Mouse (Mus musculus): ENCODE measurements around the gene Actr6. TPM values are rescaled to one million over a fixed set of nuclear protein-coding genes. Genes with fewer than 3 reads are reported as not detected.

Actr6 gene
- total RNA-seq (2023), result 29.2 TPM

GRCm38 (mm10) chr10:89732001-89732794 lies at the start of gene Actr6:
Gene Actr6 (minus strand): TSS chr10:89732295.

GRCm38 (mm10) chr10:89744871-89745665 lies 13.0 kb upstream of the Actr6 start, which contains the start of gene Uhrf1bp1l:
Gene Uhrf1bp1l (plus strand): TSS chr10:89744991.

GRCm38 (mm10) chr10:89686139-89686808 lies 45.8 kb downstream of the Actr6 start, which contains the start of gene Scyl2:
Gene Scyl2 (minus strand): TSS chr10:89686285.

Other genes with a start within 250 kb of the Actr6 start
- not detected for gene Nr1h4, start 198.7 kb downstream of the Actr6 start, total RNA-seq (2023)
- gene Slc17a8, start 111.0 kb downstream of the Actr6 start, total RNA-seq (2023), result 0.12 TPM
- gene Scyl2, start 46.0 kb downstream of the Actr6 start, total RNA-seq (2023), result 44.2 TPM
- 65.2 TPM for gene Uhrf1bp1l, start 12.7 kb upstream of the Actr6 start, total RNA-seq (2023)
- not detected for gene Anks1b, start 141.2 kb upstream of the Actr6 start, total RNA-seq (2023)

Data from CD4-positive naive resting alpha-beta T cell, adult 57 days (primary cell).